Mouse (Mus musculus) frontal cortex, postnatal 14 days (tissue): ENCODE data around the gene Cd86.

Source experiments
- DNase-seq, 2 experiments: peaks; one replicate each; pipeline ENCODE4 v3.0.0; 2022; ENCODE audit warnings: low spot score in 2 of 2

Gene Cd86

DNA sequence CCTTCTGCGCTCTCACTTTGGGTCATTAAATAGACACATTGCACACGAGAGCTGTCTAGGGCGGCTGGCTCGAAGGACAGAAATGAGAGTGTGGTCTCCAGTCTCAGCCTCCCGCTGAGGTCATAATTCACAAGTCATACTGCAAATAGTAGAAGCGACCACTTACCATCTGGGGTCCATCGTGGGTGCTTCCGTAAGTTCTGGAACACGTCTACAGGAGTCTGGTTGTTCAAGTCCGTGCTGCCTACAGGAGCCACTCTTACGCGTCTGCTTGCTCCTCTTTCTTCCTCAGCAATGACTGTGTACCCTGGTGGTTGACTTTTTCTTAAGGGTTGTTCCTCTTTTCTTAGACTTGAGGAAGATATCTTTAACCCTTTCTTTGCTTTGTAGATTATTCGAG, at the start of gene Cd86:
TSS of gene Cd86 (minus strand) at position 300 of the 400 bp plus-strand sequence.
- no peak for DNase-seq

DNA sequence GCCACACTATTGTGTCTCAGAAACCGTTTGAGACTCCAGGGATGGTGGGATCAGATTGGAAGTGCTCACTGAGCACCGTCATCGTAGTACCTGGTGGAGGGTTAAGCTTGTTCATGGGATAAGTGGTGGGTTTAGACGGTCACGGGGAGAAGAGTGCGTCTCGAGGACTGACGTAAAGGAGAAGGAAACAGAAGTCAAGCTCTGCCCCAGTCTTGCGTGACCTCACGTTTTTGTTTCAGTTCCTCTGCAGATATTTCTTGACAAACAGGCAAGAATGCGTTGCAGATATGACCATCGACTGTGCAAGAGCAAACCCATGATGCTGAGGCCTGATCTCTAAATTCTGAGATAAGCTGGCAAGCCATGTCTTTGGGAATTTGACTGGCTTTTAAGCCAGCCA, 45.9 kb upstream of the Cd86 start:
- DNase-seq = no peak

DNA sequence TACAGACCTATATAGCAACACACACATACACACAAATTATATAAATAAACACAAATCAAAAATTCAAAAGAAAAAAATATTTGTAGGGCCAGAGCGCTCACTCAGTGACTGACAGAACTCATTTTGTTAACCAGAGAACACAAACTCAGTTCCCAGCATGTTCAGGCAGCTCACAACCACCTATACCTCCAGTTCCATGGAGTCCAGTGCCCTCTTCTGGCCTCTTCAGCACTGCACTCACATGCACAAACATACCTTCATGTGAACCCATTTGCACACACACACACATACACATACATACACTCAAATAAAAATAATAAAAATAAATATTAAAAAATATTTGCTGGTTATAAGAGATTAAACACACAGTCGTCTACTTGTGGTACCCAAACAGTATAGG, 44.9 kb upstream of the Cd86 start:
- DNase-seq = no peak

DNA sequence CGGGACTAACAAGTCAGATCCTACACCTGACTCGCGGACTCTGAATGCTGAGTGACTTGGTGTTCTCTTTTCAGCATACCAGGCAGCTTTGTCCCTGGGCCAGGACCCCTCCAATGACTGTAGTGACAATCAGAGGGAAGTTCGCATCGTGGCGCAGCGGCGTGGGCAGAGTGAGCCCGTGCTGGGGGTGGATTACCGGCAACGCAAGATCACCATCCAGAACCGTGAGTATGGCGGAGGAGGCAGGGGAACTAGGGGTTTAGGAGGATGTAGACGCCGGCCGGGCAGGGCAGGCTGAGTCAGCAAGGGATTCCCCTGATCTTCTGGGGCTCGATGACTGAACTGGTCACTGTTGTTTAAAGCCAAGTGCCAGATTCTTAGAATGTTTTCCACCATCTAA, 43.5 kb upstream of the Cd86 start:
- DNase-seq = no peak

DNA sequence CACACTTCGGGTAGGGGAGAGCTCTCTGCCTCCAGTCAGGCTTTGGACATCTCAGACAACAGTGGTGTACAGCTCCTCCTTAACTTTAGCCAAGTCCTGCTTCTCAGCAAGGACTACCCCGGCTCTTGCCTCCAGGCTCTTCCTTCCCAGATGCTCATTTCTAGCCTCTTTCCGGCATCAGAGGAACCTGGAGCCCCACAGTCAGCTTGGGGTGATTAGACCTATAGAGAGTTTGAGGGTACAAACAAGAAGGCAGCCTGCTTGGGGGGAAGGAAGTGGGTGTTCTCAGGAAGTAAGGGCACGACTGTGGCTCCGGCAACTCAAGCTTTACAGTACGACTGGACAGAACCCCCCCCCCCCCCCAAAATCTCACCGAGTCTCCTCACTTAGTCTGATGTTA, 42.9 kb upstream of the Cd86 start:
- DNase-seq = no peak

DNA sequence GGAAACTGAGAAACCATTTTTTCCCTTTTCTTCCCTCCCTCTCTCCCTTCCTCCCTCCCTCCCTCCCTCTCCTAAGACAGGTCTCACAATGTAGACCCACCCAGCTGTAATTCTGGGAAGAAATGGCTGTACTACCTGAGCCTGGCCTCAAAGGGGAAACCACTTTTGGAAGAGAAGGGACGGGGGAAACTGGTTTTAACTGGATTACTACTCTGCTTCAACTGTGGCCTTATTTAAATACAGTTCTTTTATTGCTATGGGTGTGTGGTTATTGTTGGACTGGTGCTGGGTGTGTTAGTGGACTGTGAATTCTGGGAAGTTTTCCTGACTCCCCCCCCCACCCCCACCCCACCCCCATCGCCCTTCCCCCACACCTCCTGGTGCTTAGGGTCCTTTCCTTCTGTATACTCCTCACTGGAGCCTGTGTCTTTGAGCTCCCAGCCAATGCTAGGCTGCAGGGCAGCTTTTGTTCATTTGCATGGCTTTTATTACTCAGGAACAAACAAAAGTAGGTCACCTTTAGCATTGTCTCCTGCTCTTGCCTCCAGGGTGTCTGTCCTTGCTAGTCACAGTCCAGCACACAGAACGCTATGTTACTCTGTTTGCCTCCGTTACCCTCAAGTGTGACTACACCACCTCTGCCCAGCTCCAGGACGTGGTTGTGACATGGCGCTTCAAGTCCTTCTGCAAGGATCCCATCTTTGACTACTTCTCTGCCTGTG, 42.0 kb upstream of the Cd86 start:
- no peak for DNase-seq

DNA sequence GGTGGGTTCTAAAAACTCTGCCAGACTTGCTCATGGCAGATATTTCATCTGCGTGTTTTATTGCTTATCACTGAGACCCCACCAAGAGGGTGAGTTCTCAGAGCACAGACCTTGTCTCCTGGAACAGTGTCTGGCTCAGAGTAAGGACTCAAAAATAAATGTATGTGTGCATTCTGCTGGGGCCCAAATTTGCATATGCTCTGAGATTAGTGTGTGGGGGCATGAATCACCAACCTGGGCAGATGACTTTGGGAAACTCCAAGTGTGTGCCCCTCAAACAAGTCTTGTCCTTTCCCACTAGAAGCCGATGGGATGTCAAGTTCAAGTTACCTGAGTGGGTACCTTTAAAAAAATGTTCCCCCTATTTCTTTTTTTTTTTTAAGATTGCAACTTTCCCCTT, 34.6 kb upstream of the Cd86 start:
- DNase-seq = no peak

DNA sequence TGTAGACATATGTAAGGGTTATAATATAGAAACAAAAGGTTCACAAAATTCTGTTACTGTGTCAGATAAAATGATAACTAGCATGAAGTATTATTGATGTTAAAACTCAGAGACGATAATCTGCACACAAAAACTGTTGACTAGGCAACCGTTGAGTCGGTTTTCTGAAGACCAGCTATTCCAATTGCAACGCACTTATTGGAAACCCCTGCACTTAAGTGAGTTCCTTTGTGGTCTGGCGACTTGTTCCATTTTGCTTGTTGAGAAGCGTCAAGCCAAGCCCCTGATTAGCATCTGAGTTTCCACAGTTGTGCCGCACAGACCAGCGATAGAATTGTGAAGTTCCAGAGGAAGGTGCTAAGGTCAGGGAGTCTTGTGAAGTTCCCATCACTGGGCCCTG, 31.4 kb upstream of the Cd86 start:
- DNase-seq = no peak

DNA sequence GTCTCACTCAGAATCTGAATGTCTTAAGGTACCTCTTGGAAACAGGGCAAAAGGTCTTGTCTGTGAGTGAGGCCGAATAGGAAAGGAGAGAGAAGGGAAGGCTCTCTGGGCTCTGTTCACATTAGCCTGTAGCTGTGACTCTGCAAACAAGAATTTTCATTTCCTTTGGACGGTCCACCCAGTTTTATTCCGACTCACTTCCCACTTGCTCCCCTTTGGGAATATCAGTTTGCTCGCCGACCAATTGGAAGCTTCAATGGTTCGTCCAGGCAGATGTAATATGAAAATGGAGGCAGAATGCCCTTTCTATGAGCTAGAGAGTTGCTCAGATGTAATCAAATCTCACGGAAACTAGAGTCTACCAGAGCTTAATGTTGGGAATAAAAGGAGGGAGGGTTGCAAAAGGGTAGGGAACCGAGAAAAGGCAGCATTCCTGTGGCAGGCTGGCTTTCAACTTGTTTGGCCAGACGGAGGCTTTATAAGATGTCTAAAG, 29.0 kb upstream of the Cd86 start:
- no peak for DNase-seq

DNA sequence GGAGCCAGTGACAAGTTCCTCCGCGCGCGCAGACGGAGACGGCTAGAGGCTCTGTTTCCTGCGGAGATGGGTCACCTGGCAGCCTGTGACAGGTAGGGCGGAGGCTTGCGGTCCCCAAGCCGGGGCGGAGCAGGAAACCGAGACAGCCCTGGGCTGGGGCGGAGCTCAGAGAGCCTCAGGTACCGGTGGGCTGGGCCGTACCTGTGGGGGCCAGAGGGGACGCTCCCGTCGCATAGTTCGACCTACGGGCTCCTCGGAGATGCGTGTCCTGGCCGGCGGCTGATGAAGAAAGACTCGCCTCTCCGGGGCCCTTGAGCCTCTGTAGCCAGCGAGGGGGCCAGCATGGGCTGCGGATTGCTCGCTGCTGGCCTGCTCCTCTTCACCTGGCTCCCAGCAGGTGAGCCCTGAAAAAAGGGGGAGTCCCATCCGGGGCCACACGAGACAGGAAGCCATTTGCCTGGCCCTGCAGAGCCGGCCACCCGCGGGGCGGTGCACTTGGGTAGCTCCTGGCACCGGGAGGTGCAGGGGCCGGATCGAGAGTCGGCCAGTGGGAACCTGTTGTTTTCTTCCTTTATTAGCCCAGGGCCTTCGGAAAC, 28.0 kb upstream of the Cd86 start, which contains the start of gene Ildr1:
TSS of gene Ildr1 (plus strand) at position 161 of the 596 bp plus-strand sequence.
- DNase-seq = no peak

DNA sequence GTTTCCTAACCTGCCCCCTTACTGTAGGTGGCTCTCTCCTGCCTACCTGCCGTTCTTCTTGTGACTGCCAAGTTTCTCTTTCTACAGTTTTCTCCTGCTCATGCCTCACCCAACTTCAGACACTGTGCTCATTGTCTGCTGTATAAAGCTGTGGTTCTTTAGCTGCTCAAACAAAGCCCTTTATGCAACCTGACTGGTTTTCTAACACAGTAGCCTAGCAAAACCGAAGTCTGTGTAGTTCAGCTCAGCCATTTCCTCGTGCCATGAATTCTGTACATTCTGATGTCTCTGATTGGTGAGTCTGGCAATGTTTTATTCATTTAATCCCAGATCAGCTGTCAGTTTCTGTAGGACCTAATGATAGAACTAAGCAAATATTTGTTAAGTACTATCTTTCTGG, 25.6 kb upstream of the Cd86 start:
- DNase-seq = no peak

DNA sequence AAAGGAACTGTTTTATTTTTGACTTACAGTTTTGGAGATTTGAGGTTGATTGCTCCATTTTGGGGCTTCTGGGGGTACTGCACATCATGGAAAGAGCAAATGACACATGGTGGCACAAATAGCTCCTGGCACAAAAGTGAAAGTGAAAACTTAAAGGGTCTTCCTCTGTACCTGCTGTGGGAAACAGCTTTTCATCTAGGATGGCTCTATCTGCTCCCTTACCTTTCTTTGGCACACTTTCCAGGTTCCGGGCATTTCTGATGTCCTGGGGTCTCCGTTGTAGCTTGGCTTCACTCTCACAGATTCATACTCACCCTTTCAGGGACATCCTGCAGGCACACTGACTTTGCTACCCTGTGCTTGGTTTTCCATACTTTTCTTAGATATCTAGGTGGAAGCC, 22.2 kb upstream of the Cd86 start:
- DNase-seq = no peak

DNA sequence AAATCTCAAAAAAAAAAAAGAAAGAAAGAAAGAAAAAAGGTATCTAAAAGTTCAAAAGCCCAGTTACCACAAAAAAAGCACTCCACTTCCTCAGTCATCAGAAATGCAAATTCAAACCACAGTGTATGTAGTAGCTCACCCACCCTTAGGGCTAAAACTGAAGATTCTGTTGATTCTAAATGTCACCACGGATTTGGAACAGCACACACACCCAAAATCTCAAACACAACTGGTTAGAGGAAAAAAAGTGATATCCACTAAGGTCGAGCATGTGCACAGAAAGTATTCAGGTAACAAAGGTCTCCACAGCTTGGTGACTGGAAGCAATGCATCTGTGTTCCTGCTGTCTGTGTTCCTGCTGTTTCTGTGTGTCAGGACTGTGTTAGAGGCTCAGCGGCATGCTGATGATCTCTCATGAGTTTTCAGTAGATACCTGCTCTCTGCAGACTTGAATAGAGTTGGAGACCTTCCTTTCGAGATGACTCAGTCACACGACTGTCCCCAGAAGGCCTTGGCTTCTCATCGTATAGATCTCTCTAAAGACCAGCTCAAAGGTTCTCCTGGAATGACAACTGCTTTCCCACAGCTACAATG, 18.5 kb upstream of the Cd86 start:
- DNase-seq = no peak

DNA sequence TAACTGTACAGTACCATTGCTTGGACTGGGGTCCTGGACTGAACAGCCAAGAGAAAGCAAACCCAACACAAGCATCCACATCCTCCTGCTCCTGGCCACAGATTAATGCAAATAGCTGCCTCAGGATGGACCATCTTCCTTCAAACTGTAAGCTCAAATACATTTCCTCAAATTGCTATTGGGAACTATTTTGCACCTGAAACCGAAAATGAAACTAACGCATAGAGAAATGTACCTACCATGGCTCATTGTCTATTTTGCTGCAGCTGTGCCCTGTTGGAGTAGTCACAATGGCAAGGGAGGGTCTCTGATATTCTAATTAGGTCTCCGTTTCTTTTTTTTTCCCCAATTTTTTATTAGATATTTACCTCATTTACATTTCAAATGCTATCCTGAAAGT, 15.9 kb upstream of the Cd86 start:
- no peak for DNase-seq

DNA sequence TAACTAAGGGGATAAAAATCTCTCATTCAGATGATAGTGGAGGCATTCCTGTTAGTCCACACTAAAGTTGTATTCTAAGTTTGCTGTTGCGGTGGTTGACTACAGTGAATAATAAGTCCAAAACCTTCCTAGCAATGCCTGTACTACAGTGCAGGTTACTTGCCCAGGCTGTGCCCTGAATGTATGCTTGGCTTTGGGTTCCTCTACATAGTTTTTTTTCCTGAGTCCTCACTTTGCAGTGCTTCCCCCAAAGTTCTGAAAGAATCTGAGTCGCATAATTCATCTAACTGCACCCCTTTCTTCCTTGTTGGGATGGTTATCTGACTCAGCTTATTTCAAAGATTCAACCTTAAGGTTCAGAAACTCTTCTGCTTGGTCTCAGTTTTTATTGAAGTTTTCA, 10.0 kb upstream of the Cd86 start:
- no peak for DNase-seq

DNA sequence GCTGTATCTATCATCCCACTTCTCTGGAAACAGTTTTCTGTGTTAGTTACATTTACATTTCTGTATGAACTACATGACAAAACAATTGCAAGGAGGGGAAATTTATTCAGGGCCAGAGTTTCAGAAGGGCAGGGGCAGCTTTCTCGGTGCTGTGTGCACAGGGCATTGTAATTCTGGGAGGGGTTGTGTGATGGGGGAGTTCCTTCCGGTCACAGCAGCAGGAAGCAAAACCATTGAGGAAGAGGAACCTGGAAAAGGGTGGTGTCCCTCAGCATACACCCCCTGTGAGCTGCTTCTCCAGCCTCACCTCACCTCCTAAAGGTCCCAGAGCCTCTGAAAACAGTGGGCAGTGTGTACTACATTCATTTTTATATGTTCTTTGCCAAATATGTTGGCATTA, 9.4 kb upstream of the Cd86 start:
- DNase-seq = no peak

DNA sequence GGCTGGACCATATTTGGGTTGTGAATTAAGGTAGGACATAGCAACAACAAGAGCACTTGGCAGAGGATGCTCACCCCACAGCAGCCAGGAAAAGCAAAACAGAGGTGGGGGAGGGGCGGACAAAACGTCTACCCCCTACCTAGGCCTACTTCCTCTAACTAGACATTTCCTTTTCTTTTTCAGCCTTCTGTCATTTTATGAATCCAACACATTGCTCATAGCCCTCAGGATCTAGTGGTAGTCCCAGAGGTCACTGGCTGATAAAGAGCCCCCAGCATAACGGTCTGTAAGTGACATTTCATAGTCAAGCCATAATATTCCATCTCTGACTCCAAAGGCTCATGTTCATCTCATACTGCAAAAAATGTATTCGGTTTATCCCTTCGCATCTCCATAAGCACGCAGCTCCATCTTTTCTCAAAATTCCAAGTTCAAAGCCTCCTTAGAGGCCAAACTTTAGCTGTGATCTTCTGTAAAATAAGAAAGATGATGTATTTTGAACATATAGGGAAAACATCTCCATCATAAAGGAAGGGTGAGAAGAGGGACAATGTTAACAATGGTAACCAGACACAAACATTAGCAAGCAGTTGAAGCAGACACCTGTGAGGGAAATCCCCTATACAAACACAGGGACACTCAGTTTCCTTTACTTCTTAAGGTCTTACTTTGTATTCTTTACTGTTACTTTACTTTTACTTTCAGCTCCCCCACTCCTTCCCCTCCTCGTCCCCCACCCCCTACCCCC, 8.8 kb upstream of the Cd86 start:
- DNase-seq = no peak

DNA sequence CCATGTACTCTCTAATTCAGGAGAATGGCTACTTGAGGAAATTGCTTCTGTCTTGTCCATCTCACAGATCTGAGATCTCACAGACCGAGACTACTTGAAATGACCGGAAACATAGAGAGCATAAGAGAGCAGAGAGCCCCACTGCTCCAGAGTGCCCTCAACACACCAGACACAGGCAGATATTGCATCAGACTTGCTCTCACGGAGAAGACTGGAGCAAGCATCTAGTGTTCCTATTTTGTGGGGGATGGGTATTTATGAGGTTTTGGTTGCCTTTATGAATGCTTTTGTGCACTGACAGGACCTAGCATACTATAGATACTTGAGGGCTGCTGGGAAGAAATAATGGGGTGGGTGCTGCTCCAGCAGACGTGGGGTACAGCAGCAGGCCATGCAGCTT, 7.3 kb upstream of the Cd86 start:
- DNase-seq = no peak

DNA sequence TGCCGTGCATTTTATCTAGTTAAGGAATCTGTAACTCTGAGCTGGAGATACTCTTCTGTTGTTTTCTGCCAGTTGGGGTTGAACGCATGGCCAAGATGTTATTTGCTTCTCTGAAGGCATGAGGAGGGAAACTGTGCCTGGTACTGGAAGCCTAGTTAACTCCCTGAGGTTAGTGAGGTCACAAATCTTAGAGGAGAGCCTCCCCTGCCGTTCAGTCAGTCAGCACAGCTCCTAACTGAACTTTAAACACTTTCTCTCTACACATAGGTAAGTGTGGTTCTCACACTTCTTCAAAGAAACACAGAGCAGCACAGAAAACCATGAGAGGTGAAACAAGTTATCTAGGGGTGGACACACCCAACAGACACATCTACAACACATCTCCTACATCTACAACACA, 4.7 kb upstream of the Cd86 start:
- DNase-seq = no peak

DNA sequence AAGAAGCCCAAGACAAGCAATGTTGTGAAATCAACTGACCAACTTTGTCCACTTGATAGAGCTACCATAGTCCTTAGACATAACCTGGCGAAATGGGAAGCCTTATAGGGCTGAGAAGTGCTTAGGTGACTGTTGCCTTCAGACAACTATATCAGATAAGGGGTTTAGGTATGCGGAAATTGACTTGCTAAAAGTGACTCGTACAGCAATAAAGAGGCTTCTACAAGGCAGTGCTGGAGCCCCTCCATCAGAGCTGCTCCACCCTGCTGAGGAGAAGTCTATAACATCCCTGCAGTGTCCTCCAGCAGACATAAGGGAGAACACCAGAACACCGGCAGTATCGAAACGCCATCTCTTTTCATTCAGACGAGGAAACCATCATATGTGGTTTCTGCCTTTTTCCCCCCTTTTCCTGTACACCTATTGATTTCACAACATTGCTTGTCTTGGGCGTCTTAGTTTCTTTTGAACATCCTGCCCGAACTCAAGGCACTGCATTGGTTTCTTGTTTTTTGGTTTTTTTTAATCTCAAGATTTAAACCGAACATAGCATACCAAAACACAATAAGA, 652 bp upstream of the Cd86 start:
- DNase-seq = no peak

DNA sequence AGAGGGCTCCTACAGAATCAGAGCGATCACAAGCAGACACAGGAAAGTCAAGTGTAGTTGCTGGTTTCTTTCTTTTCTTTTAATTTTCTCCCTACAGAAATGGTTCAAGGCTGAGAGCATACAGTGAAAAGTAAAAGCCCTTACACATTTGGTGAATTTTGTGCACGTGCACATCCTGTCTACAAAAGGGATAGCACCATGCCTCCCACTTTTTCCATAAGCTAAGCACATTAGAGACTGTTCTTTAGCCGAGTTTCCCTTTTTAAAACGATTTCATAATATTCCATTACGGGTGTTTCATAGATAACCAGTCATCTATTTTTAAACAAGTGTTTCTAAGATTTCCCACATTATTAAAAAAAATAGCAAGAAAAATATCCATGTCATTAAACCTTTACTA, 2.4 kb downstream of the Cd86 start:
- no peak for DNase-seq

DNA sequence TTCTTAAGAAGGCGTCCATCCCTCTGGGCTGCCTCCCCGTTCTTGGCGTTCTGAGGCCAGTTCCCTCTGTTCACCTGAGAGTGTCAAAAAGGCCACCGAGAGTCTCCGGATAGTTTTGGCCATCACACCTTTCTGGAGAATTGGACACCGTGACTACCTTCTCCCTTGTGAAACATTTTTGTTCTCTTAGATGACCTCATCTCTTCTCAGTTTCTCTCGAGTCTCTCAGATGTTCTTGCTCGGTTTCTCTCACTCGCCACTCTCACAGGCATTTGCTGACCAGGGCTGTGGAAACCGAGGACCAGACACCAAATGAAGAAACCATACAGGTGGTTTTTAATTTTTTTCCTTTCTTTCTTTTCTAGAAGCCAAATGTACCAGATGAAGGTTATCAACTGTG, 4.6 kb downstream of the Cd86 start:
- no peak for DNase-seq
